Mouse (Mus musculus) heart, postnatal 25 days (tissue): ENCODE measurements around the gene Dip2c. TPM values are rescaled to one million over a fixed set of nuclear protein-coding genes. Genes with fewer than 3 reads are reported as not detected.

Experiments used
- DNase-seq: peaks from one replicate; pipeline ENCODE4 v3.0.0; 2022; ENCODE audit warnings: low spot score
- intact Hi-C: fragments of 180-260 bp; cut with DNase I; formaldehyde crosslinking; loops from one replicate; pipeline ENCODE4 v1.15.1; 2025
- total RNA-seq, 2 experiments: library from RNA; stranded (reverse); gene quantifications; 2 replicates each; pipeline ENCODE4 v1.2.3; 2021

The Dip2c gene
- total RNA-seq, 2 experiments from 2014 or later, result 41.8 to 46.0 TPM

DNA sequence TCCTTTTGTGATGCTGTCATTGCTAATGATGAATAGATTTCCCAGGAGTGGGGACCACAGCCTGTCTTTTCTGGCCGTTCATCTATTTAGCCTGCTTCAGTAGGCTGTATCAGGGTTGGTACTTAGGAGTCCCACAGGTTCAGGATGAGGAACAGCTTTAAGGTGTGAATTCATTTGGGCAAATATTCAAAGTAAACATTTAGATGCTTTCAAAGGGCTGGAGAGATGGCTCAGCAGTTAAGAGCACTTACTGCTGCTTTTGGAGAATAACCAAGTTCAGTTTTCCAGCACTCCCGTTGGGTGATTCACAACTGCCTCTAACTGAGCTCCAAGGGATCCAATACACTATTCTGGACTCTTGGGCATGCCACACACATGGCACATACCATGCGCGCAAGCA lies 38.4 kb downstream of the Dip2c start:
- intact Hi-C loops, result loop anchor here (5.0 kb wide), 2 partner anchors 37 to 38 kb away; partner anchors contain the start of gene Dip2c

DNA sequence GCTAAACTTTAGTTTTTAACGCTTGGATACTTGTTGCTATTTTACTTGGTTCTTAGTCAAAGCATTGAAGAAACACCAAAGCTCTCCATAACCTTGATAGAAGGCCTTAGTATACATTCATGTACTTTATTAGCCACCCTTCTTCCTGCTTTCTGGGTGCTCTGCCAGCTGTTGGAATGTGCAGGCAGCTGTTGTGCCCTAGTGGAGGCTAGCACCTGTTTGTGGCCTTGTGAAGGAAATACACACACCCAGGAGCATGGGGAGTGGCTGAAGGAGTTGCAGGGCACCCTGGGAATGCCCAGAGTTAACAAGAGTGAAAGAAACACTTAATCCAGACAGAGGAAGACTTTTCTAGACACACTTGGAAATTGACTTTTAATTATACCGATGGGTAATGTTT lies 43.4 kb downstream of the Dip2c start:
- no peak for DNase-seq
- intact Hi-C loops, result no loop called here

More for the DNA sequence above, 38.4 kb downstream of the Dip2c start:
- DNase-seq, result no peak

- intact Hi-C loops, result no loop called here
- no peak for DNase-seq
Observed at GRCm38 (mm10) chr13:9325262-9325661, 48.9 kb downstream of the Dip2c start.

- intact Hi-C loops, result no loop called here
- DNase-seq, result no peak
Observed at GRCm38 (mm10) chr13:9329307-9329915, 53.1 kb downstream of the Dip2c start.

DNA sequence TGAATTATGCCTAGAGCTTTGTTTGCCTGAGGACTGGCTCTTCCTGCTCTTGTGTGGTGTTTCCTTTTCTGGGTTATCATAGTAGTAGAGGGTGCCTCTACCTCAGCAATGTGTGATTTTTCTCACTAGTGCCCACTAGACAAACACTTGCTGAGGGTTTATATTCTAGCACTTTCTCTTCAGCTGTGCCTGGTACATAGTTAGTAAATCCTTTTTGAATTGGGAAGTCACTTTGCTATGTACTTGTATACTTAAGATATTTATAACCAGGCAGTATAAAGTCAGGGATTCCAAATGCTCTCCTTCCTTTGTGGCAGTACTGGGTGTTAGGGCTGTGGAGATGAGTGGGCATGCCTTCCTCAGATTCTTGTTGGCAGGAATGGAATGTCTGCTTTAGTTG lies 56.9 kb downstream of the Dip2c start:
- no peak for DNase-seq
- intact Hi-C loops, result no loop called here

DNA sequence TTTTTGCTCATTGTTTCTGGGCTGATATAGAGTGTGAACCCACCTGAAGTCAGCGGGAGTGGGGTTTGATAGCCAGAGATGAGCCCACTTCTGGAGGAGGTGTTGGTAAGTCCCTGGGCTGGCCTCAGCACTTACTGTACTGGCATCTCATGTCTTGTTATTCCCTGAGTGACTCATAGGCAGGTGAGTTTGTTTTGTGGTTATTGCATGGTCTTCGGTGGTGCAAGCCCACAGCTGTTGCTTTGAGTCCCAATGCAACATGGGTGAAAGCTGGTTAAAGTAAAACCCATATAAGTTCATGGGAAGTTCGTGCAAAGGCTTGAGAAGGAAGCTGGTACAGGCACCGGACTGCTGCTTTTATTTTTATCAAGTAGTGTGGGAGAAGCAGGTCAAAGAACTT lies 64.0 kb downstream of the Dip2c start:
- no peak for DNase-seq
- intact Hi-C loops, result no loop called here

GRCm38 (mm10) chr13:9342696-9343095 lies 66.4 kb downstream of the Dip2c start:
- intact Hi-C loops, result no loop called here
- DNase-seq, result no peak

DNA sequence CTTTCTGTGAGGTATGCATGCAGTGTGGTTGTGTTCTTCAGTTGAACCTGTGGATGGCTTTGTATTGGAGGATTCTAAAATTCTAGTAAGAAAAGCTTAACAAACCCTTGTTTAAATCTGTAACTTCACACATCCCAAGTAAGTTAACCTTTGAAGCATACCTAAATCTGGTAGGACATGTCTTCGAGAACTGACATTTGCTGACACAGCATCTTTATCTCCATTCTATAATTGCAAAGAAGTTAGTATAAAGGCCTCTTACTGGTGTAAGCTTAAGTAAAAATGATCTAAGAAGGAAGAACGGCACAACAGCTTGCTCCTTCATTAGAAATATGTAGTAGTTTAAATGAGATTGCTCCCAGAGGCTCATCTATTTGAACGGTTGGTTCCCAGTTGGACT lies 71.1 kb downstream of the Dip2c start:
- no peak for DNase-seq
- intact Hi-C loops, result no loop called here

DNA sequence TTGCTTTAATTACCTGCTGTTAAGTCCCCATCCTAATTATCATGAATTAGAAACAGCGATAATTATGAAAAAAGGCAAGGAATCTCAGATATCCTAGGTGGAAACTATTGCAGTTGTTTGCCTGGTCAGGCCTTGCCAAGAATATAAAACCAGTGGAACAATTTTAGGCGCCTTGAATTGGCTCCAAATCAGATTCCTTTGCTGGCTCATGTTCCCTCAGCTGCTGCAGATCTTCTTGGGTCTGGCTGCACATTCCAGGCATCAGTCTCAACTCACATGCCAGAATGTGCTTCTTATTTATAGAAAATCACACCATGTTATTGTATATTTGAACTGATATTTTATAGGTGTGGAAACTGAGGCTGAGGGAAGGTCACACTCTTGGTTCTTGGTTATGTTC lies 74.3 kb downstream of the Dip2c start:
- intact Hi-C loops, result loop anchor here (5.0 kb wide), 3 partner anchors 38 to 117 kb away; no protein-coding TSS in a partner anchor
- DNase-seq, result peak; percentile 14

DNA sequence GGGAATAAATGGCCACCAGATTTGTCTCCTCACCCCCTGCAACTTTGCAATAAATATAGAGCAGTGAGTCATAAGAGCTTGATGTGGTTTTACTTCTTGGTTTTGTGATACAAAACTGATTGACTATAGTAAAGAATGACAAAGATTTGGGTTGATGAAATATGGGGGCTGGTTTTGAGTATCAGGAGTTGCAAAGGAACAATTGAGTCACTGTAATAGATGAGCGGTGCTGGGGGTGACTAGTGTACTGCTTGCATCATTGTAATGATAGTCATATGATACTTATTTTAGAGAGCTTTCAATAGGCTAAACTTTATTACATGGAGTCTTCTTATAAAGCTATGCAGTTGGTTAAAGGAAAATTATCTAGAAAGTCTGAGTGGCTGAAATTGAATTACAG lies 77.6 kb downstream of the Dip2c start:
- DNase-seq, result no peak
- intact Hi-C loops, result loop anchor here (5.0 kb wide), 3 partner anchors 42 to 113 kb away; no protein-coding TSS in a partner anchor

GRCm38 (mm10) chr13:9355331-9355730 lies 79.0 kb downstream of the Dip2c start:
- intact Hi-C loops, result no loop called here
- DNase-seq, result no peak

GRCm38 (mm10) chr13:9361457-9361856 lies 85.1 kb downstream of the Dip2c start:
- DNase-seq, result no peak
- intact Hi-C loops, result no loop called here

- DNase-seq, result no peak
- intact Hi-C loops, result no loop called here
Observed at GRCm38 (mm10) chr13:9371387-9371786, 95.1 kb downstream of the Dip2c start.

DNA sequence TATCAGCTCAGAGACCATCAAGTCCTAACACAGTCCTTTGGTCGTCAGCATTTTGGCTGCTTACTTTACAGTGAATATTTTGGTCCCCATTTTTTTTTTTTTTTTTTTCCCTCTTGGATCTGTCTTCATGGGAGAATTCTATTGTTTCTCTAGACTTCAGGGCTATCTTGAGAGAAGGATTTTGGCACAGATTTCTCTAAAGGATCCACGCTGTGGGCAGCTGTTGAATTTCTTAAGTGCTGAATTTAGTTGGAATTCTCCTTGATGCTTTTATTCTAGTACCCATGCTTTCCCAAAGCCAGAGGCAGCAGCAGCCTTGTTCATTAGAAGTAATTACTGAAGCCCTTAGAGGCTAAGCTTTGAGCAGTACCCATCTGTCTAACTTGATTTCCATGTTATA lies 100.8 kb downstream of the Dip2c start:
- no peak for DNase-seq
- intact Hi-C loops, result no loop called here

DNA sequence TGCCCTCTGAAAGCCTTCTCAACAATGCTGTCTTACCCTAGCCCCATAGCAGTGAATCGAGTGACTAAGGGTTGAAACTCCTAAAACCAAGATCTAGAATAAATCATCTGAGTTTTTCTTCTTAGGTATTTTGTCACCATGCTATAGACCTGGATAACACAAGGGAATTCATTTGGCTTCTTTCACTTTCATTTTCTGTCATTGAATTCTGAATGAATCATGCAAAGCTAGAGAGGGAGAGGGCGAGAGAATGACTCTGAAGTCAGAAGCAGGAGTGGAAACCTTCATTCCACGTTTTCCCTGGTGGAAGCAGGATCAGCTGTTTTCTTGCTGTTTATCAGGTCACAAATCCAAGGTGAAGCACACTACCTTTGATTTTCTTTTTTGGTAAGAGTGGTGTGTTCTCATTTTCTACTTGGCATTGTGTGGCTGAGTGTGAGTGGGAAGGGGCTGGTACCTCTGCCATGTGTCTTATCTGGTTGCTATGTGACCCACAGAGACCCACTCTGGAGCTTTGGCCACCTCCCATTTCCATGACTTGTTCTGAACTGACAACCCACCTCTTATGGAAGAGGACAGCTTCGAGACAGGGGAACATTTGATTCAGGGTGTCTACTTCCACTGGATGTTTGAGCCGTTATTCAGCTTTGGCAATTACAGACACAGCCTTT lies 104.5 kb downstream of the Dip2c start:
- intact Hi-C loops, result no loop called here
- DNase-seq, result no peak

GRCm38 (mm10) chr13:9388017-9388416 lies 111.7 kb downstream of the Dip2c start:
- intact Hi-C loops, result no loop called here
- DNase-seq, result no peak

DNA sequence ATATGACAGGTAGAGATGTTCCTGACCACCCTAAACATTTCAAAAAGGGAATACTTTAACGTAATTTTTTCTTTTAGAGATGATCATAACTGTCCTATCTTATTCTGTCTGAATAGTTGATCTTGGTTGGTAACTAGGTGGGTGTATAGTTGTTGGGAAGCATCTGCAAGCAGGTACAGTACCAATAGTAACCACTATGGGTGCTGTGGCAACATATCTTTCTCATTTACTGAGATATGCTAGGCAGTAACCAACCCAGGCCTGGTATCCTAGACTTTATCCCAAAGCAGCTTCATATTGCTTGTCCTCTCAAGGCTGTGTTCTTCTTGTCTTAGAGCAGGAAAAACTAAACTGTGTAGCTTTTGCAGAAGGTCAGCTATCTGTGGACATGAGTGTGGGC lies 113.0 kb downstream of the Dip2c start:
- no peak for DNase-seq
- intact Hi-C loops, result no loop called here

GRCm38 (mm10) chr13:9390204-9390804 lies 114.0 kb downstream of the Dip2c start:
- intact Hi-C loops, result no loop called here
- DNase-seq, result no peak

- intact Hi-C loops, result no loop called here
Observed at GRCm38 (mm10) chr13:9393470-9393869, 117.1 kb downstream of the Dip2c start.

GRCm38 (mm10) chr13:9395286-9395685 lies 119.0 kb downstream of the Dip2c start:
- intact Hi-C loops, result no loop called here
- DNase-seq, result no peak

More at GRCm38 (mm10) chr13:9393470-9393869, 117.1 kb downstream of the Dip2c start:
- DNase-seq, result no peak

GRCm38 (mm10) chr13:9398846-9399245 lies 122.5 kb downstream of the Dip2c start:
- intact Hi-C loops, result no loop called here
- DNase-seq, result no peak
